Mouse (Mus musculus) activated CD4-positive, CD25-positive, alpha-beta regulatory T cell, adult 4 months (primary cell): ENCODE results near the gene 4930507D05Rik. TPM values are rescaled to one million over a fixed set of nuclear protein-coding genes. Genes with fewer than 3 reads are reported as not detected.
"Not testable (repeated sequence)": the region's sequence is repeated elsewhere in the genome, so short reads cannot be mapped to it uniquely, and the experiment has no call there.

ENCODE experiments used
- ATAC-seq: one replicate; pipeline ENCODE4 v1.8.0; 2017
- polyA plus RNA-seq, 2 experiments: library from polyadenylated mRNA; unstranded; fragments of 100-300 nt; shearing (Covaris generic); gene quantifications; one replicate each; pipeline ENCODE4 v1.2.1; 2017

The 4930507D05Rik gene
- not detected for polyA plus RNA-seq

DNA sequence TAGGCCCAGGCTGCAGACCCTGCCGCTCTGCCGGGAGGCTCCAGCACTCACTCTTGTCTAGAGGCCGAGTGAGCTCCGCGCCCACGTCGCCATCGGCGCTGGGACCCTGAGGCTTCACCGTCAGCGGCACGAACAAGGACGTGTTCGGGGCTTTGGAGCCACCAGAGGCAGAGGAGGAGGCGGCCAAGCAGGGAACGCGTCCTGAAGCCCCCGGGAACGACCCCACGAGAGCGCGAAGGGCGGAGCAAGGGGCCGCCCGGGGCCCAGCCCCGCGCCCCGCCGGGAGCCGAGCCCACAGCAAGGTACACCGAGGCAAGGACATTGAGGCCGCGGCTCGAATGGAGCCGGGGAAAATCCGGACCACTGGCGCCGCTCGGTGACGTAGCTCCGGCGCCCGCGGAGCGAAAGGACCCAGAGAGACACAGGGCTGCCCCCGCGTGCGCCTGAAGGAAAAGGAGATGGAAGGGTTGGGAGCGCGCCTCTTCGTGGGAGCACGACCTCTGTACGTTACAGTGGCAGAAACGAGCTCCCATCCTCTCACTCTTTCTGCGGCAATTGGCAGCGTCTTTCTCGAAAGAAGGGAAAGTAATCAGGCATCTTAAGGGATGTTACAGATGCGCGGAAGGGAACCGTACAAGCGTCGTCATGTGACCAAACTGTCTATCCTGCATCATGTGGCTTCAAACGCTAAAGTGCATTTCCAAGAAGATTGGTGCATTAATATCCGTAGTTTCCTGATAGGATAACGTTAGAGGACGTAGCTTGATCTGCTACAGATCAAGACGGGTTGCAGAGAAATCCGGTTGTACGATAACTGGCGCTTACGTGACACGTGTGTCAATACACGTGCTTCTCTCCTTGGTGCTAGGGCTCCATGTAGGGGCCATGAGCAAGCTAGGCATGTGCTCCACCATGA is at the start of gene 4930507D05Rik, which contains the start of gene Supv3l1:
TSS of gene 4930507D05Rik (plus strand) at position 126 of the 916 bp plus-strand sequence.
TSS of gene Supv3l1 (minus strand) at position 375 of the 916 bp plus-strand sequence.
- ATAC-seq = peak; percentile 88

DNA sequence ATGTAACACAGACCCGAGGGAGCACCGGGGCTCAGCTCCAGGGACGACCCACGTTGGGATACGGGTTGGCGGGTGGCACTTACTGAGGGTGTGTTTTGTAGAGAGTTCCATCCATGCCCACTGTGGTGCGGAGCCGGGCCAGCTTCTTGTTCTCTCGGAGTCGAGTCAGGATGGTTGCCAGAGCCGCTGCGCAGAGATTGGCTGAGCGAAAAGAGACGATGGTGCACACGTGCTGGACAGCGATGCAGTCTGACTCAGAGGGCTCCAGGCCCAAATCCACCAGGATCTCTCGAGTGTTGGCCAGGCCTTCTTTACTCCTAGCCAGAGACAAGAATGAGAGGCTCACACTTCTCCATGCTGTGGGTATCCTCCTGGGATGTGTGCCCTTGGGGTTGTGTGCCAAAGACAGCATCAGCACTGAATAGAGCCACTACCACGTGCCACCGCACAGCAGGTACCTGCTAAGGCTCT is 47.6 kb upstream of the 4930507D05Rik start:
- no peak for ATAC-seq

DNA sequence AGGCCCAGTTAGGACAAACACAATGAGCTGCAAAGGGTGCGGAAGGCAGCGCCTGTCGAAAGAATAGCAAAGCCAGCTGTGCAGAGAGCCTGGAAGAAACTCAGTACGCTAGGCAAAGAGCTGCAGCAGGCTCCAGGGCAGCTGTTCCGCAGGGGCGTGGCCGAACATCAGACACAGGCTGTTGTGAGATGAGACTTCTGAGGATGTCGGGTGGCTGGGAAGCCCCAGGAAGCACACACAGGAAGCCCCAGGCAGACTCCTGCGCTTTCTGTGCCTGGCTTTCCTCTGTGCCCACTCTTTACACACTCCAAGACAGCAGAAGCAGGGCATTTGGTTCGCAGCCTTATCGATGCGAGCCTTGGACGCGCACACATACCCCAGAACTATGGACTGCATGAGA is 44.4 kb upstream of the 4930507D05Rik start:
- ATAC-seq = peak; percentile 54

DNA sequence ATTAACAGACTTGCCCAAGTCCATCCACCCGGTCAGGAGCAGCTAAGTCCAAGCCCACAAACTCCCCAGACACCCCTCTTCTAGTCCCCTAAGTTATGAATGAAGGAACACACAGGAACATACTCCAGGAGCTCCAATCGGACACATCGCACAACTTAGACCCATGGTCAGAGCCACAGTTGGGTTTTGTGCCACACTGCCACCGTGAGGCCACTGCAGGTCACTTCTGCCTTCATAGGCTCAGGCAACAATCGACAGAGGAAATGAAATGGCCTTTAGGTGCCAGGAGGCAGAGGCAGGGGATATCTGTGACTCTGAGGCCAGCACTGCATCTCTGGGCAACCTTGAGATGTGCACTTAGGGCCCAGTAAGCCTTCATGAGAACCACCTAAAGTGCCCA is 38.3 kb upstream of the 4930507D05Rik start:
- no peak for ATAC-seq

DNA sequence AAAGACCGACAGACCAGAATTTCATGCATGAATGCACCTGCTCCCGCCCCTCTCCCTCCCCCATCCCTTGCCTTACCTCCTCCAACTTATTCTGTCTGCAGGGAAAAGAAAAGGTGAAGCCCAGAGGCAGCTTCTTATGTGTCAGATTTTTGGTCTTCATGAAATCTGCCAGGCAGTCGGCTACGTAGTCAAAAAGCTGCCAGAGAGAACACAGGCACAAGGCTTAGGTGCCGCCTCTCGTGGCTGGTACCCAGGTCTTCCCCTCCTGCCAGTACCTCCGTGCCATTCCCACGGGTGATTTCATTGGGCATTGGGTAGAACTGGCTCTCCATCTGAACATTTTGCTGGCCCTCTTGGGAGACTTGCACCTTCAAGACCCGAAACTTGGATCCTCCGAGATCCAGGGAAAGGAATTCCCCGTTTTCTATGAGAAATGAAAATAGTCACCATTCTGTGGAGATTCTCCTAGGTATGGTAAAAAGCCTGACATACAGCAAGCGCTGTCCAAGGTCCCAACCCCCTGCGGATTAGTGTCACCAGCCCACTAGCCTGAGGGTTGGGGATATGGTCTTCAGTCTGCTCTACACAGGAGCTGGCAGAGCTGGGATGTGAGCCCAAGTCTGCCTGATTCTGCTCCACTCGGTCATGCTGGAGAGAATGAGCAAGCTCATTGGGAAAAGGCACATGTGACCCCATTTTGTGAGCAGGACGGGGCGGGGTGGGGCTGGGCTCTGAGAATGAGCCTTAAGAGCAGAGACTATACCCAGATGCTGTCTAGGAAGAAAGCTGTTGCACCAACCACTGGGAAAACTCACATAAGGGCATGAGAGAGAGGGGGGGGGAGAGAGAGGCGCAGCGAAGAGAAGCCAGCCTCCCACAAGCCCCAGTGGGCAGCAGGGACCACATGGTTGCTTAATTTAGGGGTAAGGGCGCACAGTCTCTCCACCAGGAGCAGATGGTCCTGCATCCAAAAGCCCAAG is 37.6 kb upstream of the 4930507D05Rik start:
- no peak for ATAC-seq

DNA sequence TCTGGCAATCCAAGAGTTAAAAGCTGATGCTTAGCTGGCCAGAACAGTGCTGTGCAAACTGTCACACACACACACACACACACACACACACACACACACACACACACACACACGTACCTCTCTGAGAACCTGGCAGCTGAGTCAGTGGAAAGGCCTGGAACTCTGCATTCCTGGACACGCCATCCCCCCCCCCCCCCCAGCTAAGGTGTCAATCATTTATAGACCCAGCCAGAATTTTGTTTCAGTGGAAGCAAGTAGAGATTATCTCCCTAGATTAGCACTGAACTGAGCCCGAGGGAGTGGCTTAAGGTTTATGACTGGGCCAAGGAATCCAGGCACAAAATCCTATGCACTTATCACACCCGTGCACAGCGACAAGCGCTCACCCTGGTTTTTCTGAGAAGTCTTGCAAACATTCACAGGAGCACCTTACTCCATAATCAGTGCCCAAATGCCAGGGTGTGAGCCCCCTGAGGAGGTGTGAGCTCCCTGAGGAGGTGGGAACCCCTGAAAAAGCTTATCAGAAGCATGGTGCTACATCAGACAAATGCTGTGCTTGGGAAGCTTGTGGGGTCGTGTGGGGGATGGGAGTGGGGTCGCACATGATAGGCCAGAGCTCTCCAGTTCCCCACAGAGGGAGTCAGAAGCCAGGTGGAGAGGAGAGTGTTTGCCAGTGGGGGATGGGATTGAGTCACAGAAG is 36.2 kb upstream of the 4930507D05Rik start:
- no peak for ATAC-seq

DNA sequence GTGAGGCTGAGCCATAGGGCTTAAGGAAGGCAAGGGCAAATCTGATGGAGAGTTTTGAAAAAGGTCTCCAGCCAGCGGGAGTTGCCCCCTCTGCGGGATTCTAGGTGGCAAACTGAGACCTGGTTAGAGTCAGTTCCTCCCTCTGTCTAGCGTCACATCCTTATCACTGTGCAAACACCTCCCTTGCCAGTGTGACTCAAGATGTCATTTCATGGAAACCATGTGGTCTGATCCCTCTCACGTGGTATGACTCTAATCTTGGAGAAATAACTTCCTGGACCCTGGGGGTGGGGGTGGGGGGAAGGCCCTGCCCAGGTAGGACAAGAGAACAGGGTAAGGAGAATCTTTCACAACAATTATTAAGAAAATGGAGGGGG is 35.7 kb upstream of the 4930507D05Rik start:
- ATAC-seq = no peak

DNA sequence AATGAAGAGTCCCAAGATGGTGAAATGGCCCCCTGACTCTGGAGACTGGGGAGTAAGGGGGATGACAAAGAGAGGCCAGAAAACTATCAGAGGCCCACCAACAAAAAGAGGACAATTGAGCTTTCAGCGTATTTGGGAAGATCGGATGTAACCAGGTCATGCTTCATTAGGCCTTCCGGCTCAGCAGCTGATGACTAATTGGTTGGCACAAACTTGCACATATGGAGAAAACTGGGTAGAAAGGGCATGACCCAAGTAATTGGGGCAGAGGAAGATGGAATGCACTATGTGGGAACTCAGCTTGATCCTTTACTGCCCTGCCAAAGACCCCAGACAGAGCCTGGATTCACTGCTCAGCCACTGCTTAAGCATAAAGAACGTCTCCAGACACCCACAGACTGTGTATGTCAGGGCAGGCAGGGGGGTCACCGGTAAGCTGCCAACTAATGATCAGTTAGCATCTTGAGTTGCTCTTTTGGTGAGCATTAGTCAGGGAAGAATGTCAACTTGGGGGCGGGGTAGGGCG is 30.4 kb upstream of the 4930507D05Rik start:
- ATAC-seq = no peak

DNA sequence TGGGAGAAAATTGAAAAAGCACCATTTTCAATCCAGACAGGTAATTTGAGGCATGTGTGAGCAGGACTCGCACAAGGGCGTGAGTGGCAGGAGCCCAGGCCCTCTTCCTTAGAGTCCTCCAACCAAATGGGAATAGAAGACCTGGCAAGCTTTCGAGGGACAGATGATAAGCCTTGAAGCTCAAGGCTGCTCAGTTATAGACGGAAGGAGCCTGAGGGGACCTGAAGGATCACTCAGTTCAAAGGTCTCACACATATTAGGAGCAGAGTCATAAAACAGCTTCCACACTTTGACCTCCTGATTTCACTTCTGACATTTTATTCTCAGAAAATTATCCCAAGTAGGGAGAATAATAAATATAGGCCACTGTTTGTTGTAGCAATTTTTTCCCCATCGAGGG is 29.9 kb upstream of the 4930507D05Rik start:
- no peak for ATAC-seq

DNA sequence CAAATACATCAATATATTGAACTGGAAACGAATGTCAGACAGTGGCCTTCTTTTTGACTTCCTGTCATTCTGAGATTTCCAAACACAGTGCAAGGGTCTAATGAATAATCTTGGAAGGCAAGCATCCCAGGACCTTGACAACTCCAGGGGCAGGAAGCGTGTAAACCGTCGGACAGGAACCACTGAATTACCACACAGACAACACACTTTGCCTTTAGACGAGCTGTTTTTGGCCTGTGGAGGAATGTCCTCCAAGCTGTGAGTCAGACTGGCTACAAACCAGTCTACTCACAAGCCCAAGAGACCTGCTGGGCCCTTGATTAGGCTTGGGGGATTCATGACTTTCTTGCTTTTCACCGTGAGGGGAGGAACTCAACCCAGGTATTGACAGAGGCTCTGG is 28.9 kb upstream of the 4930507D05Rik start:
- ATAC-seq = no peak

DNA sequence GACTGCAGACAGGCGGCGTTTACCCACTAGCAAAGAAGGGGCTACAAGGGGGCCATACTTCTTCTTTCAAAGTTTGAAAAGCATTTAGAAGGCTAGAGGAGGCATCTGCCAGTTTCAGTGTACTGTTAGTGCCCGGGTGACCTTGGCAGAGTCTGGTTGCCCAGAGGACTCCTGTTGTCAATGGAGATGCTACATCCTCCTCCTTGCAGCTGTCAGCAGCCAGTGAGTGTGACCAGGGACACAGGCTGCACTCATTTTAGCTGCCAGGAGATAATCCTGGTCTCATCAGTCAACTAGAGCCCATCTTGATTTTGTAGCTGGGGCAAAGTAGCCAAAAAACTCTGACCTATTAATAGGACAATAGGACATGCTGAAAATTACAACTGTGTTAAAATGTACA is 28.2 kb upstream of the 4930507D05Rik start:
- ATAC-seq = no peak

DNA sequence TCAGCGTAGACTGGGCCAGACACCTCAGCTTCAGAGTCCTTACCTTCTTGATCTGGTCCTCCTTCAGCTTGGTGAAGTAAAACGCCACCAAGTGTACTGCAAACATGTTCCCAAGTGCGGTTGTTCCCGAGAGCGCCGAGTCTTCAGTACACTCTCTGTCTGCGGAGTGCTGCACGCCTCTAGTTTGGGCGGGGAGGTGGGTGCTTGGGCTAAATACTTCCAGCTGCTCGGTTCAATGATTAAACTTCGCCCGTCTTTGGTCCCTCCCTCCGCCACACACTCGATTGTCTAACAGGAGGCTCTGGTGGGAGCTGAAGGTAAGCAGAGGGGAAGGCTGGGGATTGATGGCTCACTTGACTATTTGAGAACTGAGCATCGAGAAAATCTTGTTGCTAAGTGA is 27.0 kb upstream of the 4930507D05Rik start, which contains the start of gene Hkdc1:
TSS of gene Hkdc1 (minus strand) at position 237 of the 400 bp plus-strand sequence.
- ATAC-seq = no peak

DNA sequence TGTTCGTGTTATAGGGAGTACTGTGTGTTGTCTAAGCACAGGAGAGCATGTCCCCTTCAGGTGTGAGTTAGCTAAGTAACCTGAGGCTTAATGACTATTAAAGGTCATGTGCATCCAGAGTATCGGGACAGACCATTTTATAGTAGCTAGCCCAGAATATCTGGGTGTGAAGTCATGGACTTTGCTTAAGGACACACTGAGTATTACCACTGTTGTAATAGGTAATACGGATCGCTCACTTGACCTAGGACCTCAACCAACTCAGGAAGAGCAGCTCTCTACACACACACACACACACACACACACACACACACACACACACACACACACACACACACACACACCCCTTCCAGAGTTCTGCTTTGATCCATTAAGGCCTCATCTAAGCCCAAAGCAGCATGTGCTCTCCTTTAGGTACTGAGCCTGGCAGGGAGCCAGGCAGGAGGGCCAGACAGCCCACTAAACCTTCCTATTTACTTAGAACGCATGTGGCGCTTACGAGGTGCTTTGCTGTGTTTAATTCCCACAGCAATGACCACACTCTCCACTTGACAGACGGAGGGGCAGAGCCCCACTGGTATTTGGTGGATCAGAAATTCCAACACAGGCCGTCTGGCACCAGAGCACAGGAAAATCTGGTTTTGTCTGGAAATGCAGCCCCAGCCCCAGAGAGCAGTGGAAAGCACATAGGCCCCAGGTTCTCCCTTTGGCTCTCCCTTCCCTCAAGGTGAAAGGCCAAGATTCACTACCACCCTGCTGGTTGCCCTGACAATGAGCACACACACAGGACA is 24.0 kb upstream of the 4930507D05Rik start:
- ATAC-seq = no peak

DNA sequence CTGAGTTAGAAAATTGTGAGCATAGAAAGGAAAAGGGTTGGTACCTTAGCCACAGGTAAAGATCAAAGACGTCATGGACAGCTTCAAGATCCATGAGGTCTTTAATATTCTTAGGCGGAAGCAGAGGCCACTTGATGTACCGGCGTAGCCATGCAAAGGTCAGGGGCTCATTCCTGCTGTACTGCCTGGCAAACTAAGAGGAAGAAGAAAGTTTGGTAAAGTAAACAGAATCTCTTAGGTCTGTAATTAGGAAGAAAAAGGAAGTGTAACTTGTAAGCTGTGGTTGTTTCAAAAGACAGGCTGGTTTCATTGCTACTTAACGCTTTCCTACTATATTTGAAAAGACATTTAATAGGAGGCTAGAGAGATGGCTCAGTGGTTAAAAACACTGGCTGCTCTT is 18.9 kb upstream of the 4930507D05Rik start:
- no peak for ATAC-seq

DNA sequence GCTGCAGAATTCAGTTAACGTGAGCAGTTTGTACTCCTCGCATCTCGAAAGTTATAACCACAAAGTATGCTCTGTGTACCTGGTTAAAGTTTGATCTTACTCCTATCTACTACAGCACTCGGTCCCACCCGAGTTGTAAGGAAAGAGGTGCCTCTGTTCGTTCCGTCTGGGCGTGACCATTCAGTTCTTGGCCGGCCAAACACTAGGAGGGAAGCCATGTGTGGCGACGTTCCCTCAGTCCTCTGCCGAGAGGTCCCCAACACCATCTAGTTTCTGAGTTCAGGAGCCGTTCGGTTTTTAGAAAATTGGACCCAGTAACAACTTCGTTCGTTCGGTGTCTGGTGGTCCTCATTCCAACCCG is 971 bp downstream of the 4930507D05Rik start:
- ATAC-seq = no peak

DNA sequence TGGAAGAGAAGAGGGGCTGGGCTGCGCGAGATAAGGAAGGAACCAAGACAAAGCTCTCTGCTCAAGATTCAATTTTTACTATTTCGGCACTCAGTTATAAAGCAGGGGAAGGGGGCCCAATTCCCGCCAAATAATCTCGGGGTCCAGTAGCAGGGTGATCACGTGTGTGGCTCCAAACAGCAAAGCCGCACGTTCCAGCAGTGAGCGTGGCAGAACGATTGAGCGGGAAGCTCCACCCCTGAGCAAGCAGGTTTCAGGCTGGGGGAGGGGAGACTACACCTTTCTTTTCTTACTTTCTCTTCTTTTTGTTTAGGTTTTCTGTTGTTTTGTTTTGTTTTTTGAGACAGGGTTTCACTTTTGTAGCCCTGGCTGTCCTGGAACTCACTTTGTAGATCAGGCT is 2.7 kb downstream of the 4930507D05Rik start:
- not testable (repeated sequence) for ATAC-seq

DNA sequence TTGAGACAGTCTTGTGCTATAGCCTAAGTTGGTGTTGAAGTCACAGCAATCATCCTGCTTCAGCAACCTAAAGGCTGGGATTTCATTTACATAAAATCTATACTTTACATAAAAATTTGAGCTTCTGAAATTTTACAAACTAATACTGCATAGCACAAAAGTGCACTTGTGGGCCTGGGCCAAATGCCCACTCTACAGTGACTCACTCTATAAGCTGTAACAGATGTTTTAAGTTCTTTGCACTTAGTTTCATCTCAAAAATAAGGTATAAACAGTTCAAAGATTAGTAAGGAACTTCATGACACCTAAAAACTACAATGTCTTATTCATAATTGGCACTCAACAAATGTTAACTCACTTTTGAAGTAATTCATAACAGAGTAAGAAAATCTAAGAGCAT is 12.0 kb downstream of the 4930507D05Rik start:
- no peak for ATAC-seq

DNA sequence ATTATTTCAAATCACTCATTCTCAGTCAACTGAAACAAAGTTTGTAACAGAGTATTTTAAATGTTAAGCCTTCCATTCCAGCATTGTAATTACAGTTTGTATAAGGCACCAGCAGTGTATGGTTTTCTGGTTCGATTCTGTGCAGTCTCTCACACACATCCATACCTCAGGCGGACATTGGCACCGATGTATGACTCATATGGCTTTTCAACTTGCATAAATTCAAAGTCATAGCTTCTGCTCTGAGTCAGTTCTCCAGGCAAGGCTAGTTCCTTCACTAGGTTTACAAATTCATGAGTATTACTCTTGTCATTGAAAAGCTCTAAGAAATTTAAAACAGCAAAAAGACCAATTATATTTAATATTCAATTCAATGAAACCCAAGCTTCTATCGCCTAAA is 20.4 kb downstream of the 4930507D05Rik start:
- ATAC-seq = no peak

DNA sequence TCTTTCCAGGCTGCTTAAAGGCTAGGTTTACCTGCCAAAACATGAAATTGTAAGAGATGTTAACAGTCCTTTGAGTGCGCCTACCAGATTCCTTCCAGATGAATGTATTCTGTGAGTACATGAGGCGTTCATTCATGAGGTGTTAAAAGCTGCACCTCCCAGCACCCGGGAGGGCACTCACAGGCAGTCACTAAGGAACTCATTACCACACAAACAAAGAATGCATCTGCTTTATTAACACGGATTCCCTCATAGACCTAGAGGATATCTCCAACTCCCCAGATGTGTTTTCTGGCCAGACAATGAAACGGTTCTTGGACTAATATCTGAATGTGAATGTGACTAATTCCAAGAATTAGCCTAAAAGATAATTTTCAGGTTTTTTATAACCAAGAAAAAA is 21.8 kb downstream of the 4930507D05Rik start:
- ATAC-seq = no peak

DNA sequence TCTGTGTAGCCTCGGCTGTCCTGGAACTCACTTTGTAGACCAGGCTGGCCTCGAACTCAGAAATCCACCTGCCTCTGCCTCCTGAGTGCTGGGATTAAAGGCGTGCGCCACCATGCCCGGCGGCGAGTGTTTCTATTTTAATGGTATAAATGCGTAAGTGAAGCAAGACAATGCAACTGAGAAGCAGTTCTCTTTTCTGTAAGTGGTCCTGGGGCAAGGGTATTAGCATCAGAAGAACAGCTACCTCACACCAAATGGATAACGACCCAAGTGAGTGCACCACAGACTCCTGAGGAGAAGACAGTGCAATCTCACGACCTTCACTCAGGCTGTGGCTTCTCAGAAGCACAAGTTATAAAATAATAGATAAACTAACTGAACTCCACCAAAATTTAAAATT is 25.7 kb downstream of the 4930507D05Rik start:
- no peak for ATAC-seq

DNA sequence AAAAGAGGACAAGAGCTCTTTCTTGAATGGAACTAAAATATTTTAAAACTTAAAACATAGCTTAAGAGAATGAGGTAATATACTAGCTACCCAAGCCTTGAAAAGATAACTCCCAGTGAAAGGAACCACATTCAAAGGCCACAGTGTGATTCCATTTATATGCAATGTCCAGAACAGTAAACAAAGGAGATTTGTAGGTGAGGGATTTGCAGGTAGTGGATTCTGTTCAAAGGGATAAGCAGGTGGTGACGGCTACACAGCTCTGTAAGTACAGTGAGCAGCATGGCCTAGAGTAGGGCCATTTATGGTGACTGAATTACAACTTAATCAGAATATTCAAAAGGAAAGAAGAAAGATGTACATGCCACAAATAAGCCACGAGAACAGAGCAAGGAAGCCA is 27.7 kb downstream of the 4930507D05Rik start:
- no peak for ATAC-seq
